Mouse (Mus musculus) C2C12 (cell line): ENCODE data around the gene F7.

Source experiments
- CEBPB ChIP-seq: IDR thresholded peaks from one replicate; pipeline ENCODE4 v1.6.1; 2011; ENCODE audit warnings: low read depth, mild to moderate bottlenecking, control low read depth, moderate library complexity
- CTCF ChIP-seq: IDR thresholded peaks from one replicate; pipeline ENCODE4 v1.5.1; 2011; ENCODE audit not compliant: control insufficient read depth, insufficient read depth, insufficient read length

GRCm38 (mm10) chr8:13075044-13075443 lies 49.2 kb downstream of the F7 start:
- TF ChIP-seq CTCF, result no peak
- TF ChIP-seq CEBPB, result no peak
